Mouse (Mus musculus): ENCODE measurements around the gene Zfp287.

- TF ChIP-seq CTCF (IDR thresholded peaks at IDR 0.05; ENCODE audit: control insufficient read depth, insufficient read depth, insufficient read length) (no peak), USF1 (IDR thresholded peaks at IDR 0.05; ENCODE audit: low read depth) (no peak), CEBPB (IDR thresholded peaks at IDR 0.05; ENCODE audit: low read depth) (no peak)
Measured at GRCm38 (mm10) chr11:62706141-62706540, 25.6 kb downstream of the Zfp287 start.
